Mouse (Mus musculus): ENCODE measurements around the gene Chmp4b.

Gene Chmp4b

GRCm38 (mm10) chr2:154720315-154720714 lies 68.8 kb downstream of the Chmp4b start:
- DNase-seq = no peak

- DNase-seq = no peak
These were observed 72.0 kb downstream of the Chmp4b start for GRCm38 (mm10) chr2:154723473-154723872.

GRCm38 (mm10) chr2:154729737-154730136 lies 78.2 kb downstream of the Chmp4b start:
- no peak for DNase-seq

- no peak for DNase-seq
These were observed 79.3 kb downstream of the Chmp4b start for GRCm38 (mm10) chr2:154730841-154731240.

DNA sequence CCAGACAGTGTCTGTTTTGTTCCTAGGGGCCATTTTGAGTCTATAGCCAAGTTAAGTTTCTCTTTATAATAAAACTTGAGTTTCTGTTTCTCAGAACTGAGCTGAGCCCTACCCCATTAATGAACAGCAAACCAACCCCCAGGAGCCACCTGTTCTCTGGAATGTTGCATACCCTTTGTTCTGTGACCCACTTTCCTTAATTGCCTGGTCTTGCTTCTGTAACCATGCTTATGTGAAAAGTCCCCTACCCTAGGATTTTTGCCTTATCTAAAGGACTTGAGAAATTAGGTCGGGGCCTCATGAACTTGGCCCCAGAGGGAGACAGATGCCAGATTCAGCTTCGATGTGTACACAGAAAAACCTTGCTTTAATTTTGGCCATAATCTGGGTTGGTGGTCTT lies 80.4 kb downstream of the Chmp4b start:
- DNase-seq = no peak

GRCm38 (mm10) chr2:154732503-154733141 lies 81.1 kb downstream of the Chmp4b start:
- no peak for DNase-seq

GRCm38 (mm10) chr2:154734977-154735376 lies 83.5 kb downstream of the Chmp4b start:
- no peak for DNase-seq

DNA sequence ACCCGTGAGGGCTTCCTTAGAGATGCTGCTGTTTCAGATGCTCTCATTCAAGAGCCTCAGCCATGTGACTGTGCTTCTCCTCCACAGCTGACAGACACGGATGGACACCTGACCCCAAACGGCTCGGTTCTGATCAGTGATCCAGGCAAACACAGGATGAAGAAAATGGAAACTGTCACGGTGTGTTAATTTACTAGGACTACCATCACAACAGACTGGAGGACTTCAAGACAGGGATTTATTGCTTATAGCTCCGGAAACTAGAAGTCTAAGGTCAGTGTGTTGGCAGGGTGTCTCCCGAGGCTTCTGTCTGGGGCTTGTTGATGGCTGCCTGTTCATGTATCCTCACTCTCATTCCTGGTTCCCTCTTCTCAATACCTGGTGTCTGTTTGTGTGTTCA lies 83.9 kb downstream of the Chmp4b start:
- DNase-seq = no peak

GRCm38 (mm10) chr2:154735986-154736385 lies 84.5 kb downstream of the Chmp4b start:
- no peak for DNase-seq

DNA sequence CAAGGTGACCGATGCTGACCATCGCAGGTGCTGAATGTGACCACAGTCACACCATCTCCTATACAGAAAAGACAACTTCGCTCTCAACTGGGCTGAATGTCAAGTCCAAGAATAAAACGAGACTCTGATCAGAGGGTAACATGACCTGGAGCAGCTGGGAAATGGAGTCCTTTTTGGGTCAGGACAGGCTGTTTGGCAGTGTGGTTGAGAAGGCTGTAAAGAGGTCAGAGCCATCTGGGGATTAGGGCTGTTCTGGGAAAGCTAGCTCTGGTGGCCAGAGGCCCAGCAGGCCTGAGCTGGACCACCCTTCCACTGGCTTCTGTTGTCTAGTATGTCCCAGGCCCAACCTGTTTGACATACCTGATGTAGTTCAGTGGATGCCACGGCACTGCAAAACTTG lies 87.1 kb downstream of the Chmp4b start:
- DNase-seq = no peak

- no peak for DNase-seq
These were observed 91.7 kb downstream of the Chmp4b start for GRCm38 (mm10) chr2:154742911-154743819.

- DNase-seq = no peak
These were observed 92.4 kb downstream of the Chmp4b start for GRCm38 (mm10) chr2:154743915-154744314.
